Mouse (Mus musculus) midbrain, embryonic 10.5 days (tissue): ENCODE measurements around the gene Mak. TPM values are rescaled to one million over a fixed set of nuclear protein-coding genes. Genes with fewer than 3 reads are reported as not detected.

ENCODE experiments used
- DNase-seq: peaks from one replicate; pipeline ENCODE4 v3.0.0-alpha.2; 2017; ENCODE audit warnings: low spot score
- H3K27ac ChIP-seq: fragments of 300-500 bp; sonication (generic); replicated peaks from 2 replicates; pipeline ENCODE4 v1.5.1; 2016; ENCODE audit warnings: mild to moderate bottlenecking
- H3K27me3 ChIP-seq: fragments of 300-500 bp; sonication (generic); 2 replicates; pipeline ENCODE4 v1.6.1; 2016; ENCODE audit warnings: low read depth, mild to moderate bottlenecking; ENCODE audit not compliant: poor library complexity, severe bottlenecking
- H3K36me3 ChIP-seq: fragments of 300-500 bp; sonication (generic); 2 replicates; pipeline ENCODE4 v1.6.1; 2016; ENCODE audit warnings: mild to moderate bottlenecking, moderate library complexity
- H3K4me1 ChIP-seq: fragments of 300-500 bp; sonication (generic); 2 replicates; pipeline ENCODE4 v1.6.1; 2016
- H3K4me3 ChIP-seq: fragments of 300-500 bp; sonication (generic); 2 replicates; pipeline ENCODE4 v1.5.1; 2016; ENCODE audit warnings: mild to moderate bottlenecking, moderate library complexity
- H3K9me3 ChIP-seq: fragments of 300-500 bp; sonication (generic); replicated peaks from 2 replicates; pipeline ENCODE4 v1.6.1; 2016; ENCODE audit warnings: mild to moderate bottlenecking
- WGBS: fragments of 180-500 bp; shearing (Covaris S2); methylation state at CpG from one replicate; pipeline ENCODE4 v1.1.7; 2016; 5-methylcytosine and 5-hydroxymethylcytosine counted together
- polyA plus RNA-seq: library from polyadenylated mRNA; unstranded; fragments of >200 nt; fragmentation: Nextera tagmentation; extraction: Ambion mirVana; gene quantifications from 2 replicates; pipeline ENCODE4 v1.2.1, GENCODE M21; 2016

Mak gene
- polyA plus RNA-seq, 1 experiment from 2014 or later: 1.0 TPM

DNA sequence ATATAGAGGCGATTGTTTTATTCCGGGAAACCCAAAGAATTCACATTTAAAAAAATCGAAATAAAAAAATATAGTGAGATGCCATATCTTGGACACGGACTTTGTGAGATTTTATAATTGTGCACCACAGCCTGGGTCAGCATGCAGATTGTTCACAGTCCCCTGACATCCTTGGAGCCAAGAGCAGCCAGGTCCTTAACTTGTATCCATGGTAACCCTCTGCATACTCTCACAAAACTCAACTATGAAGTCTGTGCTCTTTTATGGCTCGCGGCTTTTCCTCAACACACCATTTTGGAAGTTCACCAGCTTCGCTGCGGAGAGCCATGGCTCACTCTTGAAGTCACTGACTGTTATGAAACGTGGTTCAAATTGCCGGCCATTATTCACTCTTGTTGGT, 14.7 kb upstream of the Mak start:
- Histone ChIP-seq H3K27ac (no peak overlapping the region), H3K9me3 (no peaks in the 10 kb centered on the region), H3K27me3 (no peaks in the 10 kb centered on the region), H3K4me1 (peaks cover 10% of the 10 kb centered on the region), H3K36me3 (no peaks in the 10 kb centered on the region), H3K4me3 (no peak overlapping the region)
- no peak for DNase-seq
- WGBS: 90% methylated on average over 10 of the region's 10 CpGs

DNA sequence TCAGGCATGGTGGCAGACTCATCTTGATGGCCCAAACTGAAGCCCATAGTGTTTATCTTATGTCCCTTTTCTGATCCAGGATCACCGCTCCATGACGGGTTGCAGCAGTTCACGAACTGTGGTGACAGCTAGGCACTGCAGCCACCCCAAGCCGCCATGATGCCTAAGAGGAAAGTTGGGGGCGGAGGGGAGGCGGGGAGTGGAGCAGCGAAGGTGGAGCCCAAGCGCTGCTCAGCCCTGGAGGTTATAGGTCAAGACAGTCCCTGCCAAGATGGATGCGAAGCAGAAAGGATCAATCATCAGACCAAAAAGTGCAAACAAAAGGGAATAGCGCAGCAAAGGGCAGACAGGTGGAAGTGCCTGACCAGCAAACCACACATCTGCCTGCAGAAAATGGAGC, 11.8 kb upstream of the Mak start:
- H3K36me3 ChIP-seq: no peaks in the 10 kb centered on the region
- WGBS: 40% methylated on average over 10 of the region's 10 CpGs
- H3K27me3 ChIP-seq: no peaks in the 10 kb centered on the region
- no peak overlapping the region for H3K27ac ChIP-seq
- peaks cover 10% of the 10 kb centered on the region for H3K4me1 ChIP-seq
- H3K9me3 ChIP-seq: no peaks in the 10 kb centered on the region
- DNase-seq: no peak
- H3K4me3 ChIP-seq: no peak overlapping the region

DNA sequence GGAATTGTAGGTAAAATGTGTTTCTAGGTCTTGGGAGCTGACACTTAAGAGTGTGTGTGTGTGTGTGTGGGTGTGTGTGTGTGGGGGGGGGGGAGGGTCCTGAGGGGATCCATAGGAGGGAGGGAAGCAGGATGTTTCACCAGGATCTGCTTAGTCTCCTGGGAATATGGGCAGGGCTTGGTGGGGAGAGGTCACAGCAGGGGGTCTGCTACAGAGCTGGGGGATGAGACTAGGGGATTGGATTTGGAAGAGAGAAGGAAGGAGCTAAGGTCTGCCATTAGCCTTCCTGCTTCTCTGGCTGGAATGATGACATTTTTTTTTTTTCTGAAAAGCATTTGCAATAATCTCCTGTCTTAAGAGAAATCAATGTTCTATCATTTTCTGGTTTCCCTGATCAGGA, 9.2 kb upstream of the Mak start:
- no peaks in the 10 kb centered on the region for H3K9me3 ChIP-seq
- no peak overlapping the region for H3K27ac ChIP-seq
- H3K36me3 ChIP-seq: no peaks in the 10 kb centered on the region
- no peaks in the 10 kb centered on the region for H3K27me3 ChIP-seq
- no peak for DNase-seq
- peaks cover 10% of the 10 kb centered on the region for H3K4me1 ChIP-seq
- no peak overlapping the region for H3K4me3 ChIP-seq

DNA sequence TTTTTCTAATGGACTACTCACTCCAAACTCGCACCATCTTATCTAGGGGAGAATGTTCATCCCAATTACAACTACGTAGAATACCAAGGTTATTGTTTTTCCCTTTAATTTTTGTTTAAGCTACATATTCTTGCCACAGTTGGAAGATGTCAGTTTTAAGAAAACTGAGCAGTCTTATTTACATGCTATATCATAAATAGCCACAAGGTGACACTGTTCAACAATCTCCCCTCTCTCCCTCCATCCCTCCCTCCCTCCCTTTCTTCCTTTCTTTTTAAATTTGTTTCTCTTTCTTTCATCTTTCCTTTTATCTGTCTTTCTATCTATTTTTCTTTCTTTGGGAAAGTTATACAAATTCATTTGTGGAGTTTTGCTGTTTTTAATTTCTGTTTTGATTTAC, 5.6 kb upstream of the Mak start:
- Histone ChIP-seq H3K36me3 (no peaks in the 10 kb centered on the region), H3K4me3 (no peak overlapping the region), H3K4me1 (no peaks in the 10 kb centered on the region), H3K27me3 (peaks cover 20% of the 10 kb centered on the region), H3K27ac (no peak overlapping the region), H3K9me3 (no peaks in the 10 kb centered on the region)
- no peak for DNase-seq
- WGBS: 23% methylated on average over 2 of the region's 2 CpGs

DNA sequence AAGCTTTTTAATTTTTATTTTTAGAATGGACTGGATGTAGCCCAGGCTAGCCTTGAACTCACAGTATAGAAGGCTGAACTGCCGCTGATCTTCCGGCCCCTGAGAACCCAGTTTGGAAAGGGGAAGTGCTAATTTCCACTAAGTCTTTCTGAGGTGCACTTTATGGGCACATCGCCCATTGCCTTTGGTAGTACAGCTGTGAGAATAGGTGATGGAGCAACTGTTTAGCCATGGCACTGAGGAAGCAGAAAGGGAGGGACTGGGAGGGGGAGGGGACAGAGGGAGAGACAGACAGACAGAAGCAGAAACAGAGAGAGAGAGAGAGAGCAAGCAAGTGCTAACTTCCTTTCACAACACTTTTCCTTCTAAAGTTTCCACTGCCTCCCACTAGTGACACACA, 5.0 kb upstream of the Mak start:
- no peak for DNase-seq
- Histone ChIP-seq H3K27me3 (peaks cover 25% of the 10 kb centered on the region), H3K4me3 (no peak overlapping the region), H3K36me3 (no peaks in the 10 kb centered on the region), H3K9me3 (no peaks in the 10 kb centered on the region), H3K27ac (no peak overlapping the region), H3K4me1 (peaks cover under 1% of the 10 kb centered on the region)
- 90% methylated on average over 3 of the region's 3 CpGs for WGBS

DNA sequence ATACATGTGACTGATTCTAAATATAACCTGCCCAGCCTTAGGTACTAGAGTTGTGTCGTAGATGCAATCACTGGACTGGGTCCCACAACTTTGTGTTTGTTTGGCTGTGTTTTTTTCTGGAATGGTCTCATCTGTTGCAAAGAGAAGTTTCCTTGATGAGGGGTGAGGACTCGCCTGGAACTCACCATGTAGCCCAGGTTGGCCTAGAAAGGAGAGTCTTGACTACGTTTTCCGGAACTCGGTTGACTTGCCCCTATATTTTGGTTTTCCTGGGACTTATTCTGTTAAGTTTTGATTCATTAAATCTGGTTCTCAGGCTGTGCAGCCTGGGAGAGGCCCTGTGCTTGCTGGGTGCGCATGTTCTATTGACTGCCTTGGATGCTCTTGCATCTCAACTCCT, 1.2 kb upstream of the Mak start:
- H3K27me3 ChIP-seq: peaks cover 59% of the 10 kb centered on the region

DNA sequence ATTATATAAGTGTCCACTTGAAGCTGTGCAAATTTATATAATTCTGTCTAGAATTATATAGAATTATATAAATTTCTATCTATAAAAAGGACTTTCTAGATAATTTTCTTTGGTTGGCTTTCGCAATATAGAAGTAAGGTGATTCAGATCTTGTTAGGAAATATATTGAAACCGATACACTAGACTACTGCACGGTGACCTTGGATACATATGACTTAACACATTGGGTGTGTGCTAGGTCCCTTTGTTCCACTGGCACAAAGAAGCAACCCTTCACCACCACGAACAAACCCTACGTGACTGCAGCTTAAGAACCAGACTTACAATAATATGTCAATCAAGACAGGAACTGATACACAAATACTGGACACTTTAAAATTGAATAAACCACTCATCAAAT, 353 bp upstream of the Mak start:
- no peaks in the 10 kb centered on the region for H3K36me3 ChIP-seq
- WGBS: 64% methylated on average over 5 of the region's 5 CpGs
- peaks cover 59% of the 10 kb centered on the region for H3K27me3 ChIP-seq
- H3K27ac ChIP-seq: no peak overlapping the region
- no peak for DNase-seq
- peak overlapping the region; percentile 61 for H3K4me3 ChIP-seq
- H3K9me3 ChIP-seq: no peaks in the 10 kb centered on the region
- peaks cover 17% of the 10 kb centered on the region for H3K4me1 ChIP-seq

More for the DNA sequence above, 1.2 kb upstream of the Mak start:
- no peaks in the 10 kb centered on the region for H3K9me3 ChIP-seq
- 96% methylated on average over 6 of the region's 6 CpGs for WGBS
- H3K4me3 ChIP-seq: no peak overlapping the region
- DNase-seq: no peak
- peaks cover 17% of the 10 kb centered on the region for H3K4me1 ChIP-seq
- no peak overlapping the region for H3K27ac ChIP-seq
- H3K36me3 ChIP-seq: no peaks in the 10 kb centered on the region

DNA sequence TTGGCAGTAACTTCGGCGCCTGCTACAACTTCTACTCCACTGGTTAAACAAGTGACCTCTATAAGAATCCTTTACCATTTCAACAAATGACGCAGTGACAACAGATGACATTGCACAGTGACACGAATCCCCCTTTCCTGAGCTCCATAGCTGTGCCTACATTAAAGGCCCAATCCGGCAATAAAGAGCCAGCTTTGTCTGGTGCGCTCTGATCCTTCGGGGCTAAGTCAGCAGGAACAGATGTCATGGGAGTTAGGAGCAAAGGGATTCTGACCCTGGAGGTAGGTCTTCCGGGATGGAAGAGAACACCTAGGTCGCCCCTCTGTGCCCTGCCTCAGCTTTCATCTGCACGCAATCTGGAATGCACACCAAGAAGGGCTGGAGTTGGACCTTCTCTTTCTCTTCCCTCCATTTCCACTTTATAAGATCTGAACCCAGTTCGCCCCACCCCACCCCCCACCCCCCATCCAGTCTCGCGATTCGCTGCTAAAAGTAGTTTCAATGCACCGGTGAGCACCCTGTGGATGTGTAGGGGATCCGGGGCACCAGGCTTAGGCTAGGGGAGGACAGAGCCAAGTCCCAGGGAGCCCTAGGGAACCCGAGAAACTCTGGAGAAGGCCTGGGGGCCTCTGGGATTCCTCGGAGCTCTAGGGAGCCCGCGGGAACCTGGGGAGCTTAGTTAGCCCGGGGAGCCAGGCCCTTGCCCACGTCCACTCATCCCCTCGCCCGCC, 651 bp downstream of the Mak start:
- Histone ChIP-seq H3K36me3 (no peaks in the 10 kb centered on the region), H3K9me3 (no peaks in the 10 kb centered on the region), H3K27ac (peak overlapping the region; percentile 70), H3K4me3 (peak overlapping the region; percentile 61), H3K27me3 (peaks cover 59% of the 10 kb centered on the region), H3K4me1 (peaks cover 17% of the 10 kb centered on the region)
- 7% methylated on average over 22 of the region's 24 CpGs for WGBS
- peak; percentile 17 for DNase-seq

DNA sequence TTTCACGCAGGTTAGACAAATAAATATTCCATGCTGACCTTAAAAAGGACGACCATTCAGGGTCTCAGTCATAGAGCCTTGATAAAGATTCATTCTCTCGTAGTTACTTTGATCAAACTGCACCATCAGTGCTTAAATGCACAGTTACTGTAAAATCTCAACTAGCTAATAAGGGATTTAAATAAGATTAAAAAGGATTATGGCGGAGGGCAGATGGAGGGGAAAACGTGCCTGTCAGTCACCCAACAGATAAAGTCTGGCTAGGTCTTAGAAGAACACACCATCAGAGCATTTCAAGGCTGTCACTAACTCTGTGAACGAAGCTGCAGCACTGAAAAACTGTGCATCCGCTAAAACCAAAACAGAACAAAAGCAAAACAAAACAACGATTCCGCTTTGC, 1.6 kb downstream of the Mak start:
- no peak for DNase-seq
- no peaks in the 10 kb centered on the region for H3K9me3 ChIP-seq
- no peak overlapping the region for H3K4me3 ChIP-seq
- H3K36me3 ChIP-seq: no peaks in the 10 kb centered on the region
- 59% methylated on average over 9 of the region's 9 CpGs for WGBS
- peaks cover 59% of the 10 kb centered on the region for H3K27me3 ChIP-seq
- H3K4me1 ChIP-seq: peaks cover 17% of the 10 kb centered on the region
- H3K27ac ChIP-seq: no peak overlapping the region

DNA sequence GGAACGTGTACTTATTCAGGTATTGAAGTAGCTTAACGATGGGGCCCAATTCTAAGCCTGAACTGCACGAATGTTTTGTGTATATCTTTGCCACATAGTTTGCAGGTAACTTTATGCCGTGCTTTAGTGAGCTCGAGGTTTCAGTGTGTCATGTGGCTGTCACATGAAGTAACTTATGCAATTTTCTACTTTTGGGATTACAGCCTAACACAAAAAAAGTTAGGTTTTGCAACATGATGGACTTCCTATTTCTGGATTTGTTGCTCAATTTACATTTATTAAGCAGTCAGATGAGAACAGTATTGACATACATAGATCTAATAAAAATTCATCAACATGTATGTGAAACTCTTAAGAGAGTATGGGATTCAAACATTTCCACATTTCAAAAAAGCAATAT, 5.7 kb downstream of the Mak start:
- WGBS: 91% methylated on average over 5 of the region's 5 CpGs
- H3K4me1 ChIP-seq: peaks cover 9% of the 10 kb centered on the region
- peaks cover 26% of the 10 kb centered on the region for H3K27me3 ChIP-seq

DNA sequence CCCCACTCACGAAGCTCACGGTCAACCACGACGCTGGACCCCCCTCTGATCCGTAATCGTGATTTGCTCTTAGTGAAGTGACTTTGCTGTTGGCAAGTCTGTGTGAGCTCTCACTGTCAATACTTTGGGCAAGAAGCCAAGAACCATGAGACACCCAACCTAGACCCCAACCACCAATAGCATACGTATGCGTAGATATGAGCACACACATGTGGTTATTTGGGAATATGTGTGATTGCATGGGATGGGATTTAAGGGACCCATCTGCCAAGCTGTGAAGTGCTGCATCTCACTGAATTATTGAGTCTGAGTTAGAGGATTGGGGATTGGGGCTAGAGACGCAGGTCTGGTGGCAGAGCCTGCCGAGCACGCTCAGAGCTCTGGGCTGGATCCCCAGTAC, 7.9 kb downstream of the Mak start:
- Histone ChIP-seq H3K9me3 (no peaks in the 10 kb centered on the region), H3K4me1 (no peaks in the 10 kb centered on the region), H3K4me3 (no peak overlapping the region), H3K27ac (no peak overlapping the region), H3K36me3 (no peaks in the 10 kb centered on the region), H3K27me3 (peaks cover 4% of the 10 kb centered on the region)
- WGBS: 95% methylated on average over 11 of the region's 11 CpGs
- no peak for DNase-seq

More for the DNA sequence above, 5.7 kb downstream of the Mak start:
- H3K36me3 ChIP-seq: no peaks in the 10 kb centered on the region
- DNase-seq: no peak
- H3K4me3 ChIP-seq: no peak overlapping the region
- H3K9me3 ChIP-seq: no peaks in the 10 kb centered on the region
- no peak overlapping the region for H3K27ac ChIP-seq

DNA sequence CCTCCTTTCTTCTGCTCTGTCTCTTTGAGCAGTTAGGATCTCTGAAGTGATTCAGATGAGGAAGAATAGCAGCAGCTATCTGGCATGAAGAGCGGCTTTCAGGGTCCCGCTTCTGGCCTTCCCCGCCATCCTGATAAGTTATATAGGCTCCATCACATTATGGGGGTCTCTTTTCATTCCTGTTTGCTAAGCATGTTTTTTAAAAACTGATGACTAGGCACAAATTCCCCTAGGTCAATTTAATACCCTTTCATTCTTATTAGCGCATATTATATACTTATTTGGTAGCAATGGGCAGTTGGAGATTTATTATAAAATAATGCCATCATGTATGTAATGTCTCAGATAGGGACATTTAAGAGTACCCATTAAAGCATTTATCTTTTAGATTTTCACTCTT, 11.9 kb downstream of the Mak start:
- no peaks in the 10 kb centered on the region for H3K27me3 ChIP-seq
- no peak overlapping the region for H3K27ac ChIP-seq
- WGBS: 96% methylated on average over 4 of the region's 4 CpGs
- no peaks in the 10 kb centered on the region for H3K36me3 ChIP-seq
- H3K4me1 ChIP-seq: no peaks in the 10 kb centered on the region
- DNase-seq: no peak
- H3K4me3 ChIP-seq: no peak overlapping the region
- no peaks in the 10 kb centered on the region for H3K9me3 ChIP-seq

DNA sequence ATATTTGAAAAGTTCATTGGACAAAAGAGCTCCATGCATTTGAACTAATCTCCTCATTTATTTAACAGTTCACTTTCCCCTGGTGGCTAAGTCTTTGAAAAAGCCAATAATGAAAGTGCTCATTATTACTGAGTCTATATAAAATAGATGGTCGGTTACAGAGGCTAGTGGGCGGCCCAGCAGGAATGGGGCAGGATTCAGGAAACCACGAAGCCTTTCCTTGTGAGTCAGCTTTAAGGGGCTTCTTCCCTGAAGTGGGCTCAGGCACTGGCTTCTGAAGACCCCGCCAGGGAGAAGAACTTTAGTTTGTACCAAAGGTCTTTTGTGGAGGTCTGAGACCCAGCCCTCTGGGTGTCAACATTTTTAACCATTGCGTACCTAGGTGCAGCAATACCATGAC, 27.5 kb downstream of the Mak start:
- no peaks in the 10 kb centered on the region for H3K36me3 ChIP-seq
- peaks cover 16% of the 10 kb centered on the region for H3K4me1 ChIP-seq
- peaks cover 35% of the 10 kb centered on the region for H3K27me3 ChIP-seq
- WGBS: 42% methylated on average over 5 of the region's 5 CpGs
- no peak overlapping the region for H3K4me3 ChIP-seq
- no peaks in the 10 kb centered on the region for H3K9me3 ChIP-seq
- no peak overlapping the region for H3K27ac ChIP-seq
- no peak for DNase-seq

DNA sequence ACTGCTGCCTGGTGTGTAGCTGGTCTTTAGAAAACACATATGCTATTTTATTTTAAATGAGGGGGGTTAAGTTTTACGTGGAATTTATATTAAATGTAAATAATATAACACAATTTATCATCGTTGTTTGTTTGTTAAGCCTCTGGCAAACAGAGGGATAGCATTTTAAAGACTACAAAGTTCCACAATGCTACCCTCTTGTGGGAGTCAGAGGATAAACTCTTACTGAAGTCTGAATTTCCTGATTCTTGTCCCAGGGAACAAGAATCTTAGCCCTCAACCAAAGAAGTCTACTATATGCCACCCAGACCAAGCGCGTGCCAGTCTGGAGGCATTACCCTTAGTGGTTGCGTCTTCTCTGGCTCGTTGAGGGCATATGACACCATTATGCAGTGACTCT, 32.2 kb downstream of the Mak start:
- H3K9me3 ChIP-seq: no peaks in the 10 kb centered on the region
- no peak for DNase-seq
- peaks cover 27% of the 10 kb centered on the region for H3K27me3 ChIP-seq
- H3K4me1 ChIP-seq: peaks cover 10% of the 10 kb centered on the region
- no peaks in the 10 kb centered on the region for H3K36me3 ChIP-seq
- no peak overlapping the region for H3K4me3 ChIP-seq
- 83% methylated on average over 6 of the region's 6 CpGs for WGBS
- no peak overlapping the region for H3K27ac ChIP-seq
